Mouse (Mus musculus) mature B cell (primary cell): ENCODE measurements around the gene Hoxa3.

Source experiments
- in situ Hi-C: fragments of 300-500 bp; cut with MboI; formaldehyde crosslinking; loops from 2 replicates; pipeline ENCODE4 v1.14.3; 2019

The Hoxa3 gene

DNA sequence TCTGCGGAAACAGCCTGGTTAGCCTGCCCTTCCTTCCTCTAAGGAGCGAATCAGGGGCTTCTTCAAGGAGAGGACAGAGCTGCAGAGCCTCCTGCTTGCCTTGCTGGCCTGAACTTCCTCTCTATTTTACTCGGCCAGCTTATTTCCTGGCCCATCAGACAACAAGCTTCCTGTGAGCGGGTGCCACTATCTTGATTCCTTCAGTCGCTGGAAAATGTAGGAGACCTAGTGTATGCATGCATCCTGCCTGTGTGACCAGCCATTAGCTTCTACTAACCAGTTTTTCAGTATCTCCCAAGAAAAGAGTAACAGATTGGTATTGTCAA is 42.3 kb downstream of the Hoxa3 start:
- in situ Hi-C loops, result no loop called here

DNA sequence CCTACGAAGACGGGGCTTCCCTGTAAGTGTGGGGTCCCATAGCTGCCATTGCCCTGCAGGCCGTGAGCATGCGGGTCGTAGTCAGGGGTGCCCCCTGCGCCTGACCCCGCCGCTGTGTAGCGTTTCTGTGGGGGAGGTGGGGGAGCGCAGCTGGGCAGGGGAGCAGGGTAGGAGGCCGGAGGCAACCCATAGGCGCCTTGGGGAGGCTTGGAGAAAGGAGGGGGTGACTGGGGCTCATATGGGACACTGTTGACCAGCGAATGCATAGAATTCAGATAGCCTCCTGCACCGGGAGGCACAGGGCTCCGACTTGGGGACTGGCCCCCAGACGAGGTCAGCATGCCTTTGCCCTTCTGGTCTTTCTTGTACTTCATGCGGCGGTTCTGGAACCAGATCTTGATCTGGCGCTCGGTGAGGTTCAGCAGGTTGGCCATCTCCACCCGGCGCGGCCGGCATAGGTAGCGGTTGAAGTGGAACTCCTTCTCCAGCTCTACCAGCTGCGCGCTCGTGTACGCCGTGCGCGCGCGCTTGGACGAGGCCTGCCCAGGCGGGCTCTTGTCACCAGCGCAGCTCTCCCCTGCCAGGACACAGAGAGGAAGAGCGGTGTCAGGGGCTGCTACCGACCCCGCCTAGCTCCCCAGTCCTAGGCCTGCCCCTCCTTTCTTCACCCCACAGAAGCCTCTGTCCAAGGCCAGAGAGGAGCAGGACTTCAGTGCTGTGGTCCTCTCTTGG is 42.8 kb downstream of the Hoxa3 start:
- in situ Hi-C loops, result no loop called here

DNA sequence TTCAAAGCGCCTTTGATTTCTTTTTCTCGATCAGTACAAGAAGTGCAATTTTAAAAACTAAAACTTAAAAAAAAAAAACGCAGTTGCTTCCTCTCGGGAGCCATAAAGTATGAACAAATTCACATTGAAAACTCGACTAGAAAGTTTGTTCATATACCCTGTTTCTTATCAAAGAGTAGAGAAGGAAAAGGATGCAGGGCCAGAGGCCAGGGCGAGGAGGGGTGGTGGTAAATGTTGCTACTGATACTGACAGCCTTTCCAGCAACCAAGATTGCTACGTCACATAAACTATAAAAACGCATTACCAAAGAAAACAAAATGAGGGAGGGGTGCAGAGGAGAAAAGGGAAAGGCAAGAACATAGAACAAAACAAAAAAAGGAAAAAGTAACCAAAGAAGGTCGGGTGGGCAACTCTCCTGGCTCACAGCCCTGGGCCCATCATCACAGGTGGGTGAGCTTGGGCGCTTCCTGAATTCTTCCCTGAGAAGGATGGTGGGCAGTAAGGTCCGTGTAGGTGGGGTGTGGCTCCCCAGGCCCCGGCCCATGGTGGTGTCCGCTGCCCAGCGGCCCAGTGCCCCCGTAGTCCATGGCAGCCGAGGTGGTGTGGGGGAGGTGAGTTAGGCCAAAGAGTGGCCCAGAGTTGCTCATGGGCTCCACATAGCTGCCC is 43.5 kb downstream of the Hoxa3 start:
- in situ Hi-C loops, result no loop called here

DNA sequence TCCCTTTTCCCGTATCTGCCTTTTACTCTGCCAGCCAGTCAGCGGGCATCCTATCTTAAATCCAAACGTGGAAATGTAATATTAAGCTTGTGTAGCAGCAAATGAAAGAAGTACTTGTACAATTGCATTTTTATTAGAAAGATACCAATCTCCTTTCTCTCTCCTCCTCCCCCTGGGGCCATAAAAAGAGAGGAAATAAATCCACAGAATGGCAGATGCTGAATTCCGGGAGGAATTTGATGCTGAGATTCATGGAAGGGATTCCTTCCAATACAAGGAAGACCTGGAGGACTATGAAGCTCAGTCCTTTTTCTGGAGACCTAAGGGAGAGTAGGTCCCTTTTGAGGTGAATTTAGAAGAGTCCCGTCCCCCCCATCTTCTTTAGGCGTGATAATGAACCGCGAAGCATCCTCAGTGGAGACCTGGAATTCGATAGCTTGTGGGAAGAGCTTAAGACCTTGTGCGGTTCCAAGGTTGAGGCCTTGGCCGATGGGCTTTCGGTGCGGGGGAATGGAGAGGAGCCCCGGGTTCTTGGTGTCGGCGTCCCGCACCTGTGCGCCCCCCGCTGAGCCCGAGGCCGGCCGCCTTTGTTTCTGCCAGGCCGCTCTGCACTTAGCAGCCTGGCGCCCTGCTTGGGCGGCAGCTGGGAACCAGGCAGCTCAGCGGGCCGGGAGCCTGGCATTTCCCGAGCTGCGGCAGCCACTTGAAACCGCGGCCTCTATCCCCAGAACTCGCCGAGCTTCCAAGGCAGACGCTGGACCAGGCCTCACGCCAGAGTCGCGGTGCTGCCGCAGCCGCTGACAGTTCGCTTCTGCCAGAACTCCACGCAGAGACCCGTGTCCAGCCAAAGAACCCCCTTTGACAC is 44.7 kb downstream of the Hoxa3 start:
- in situ Hi-C loops, result no loop called here

DNA sequence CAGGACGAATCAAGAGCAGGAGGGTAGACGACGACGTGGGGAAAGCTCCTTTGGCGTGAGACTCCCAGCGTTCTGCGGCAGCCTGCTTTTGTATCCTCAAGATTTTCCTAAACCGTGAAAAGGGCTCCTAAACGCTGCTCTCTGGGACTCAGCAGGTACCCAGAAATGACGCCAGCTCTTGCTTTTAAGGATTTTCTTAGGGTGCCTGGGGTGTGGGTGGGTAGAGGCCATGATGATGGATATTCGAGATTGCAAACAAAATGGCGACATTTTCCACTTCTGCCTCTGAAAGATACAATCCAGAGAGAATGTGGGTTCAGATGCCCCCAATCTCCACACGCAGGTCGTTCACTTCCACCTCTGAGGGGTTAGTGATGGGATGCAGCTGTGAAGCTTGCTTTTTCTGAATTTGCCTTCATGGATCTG is 45.4 kb downstream of the Hoxa3 start:
- in situ Hi-C loops, result no loop called here

DNA sequence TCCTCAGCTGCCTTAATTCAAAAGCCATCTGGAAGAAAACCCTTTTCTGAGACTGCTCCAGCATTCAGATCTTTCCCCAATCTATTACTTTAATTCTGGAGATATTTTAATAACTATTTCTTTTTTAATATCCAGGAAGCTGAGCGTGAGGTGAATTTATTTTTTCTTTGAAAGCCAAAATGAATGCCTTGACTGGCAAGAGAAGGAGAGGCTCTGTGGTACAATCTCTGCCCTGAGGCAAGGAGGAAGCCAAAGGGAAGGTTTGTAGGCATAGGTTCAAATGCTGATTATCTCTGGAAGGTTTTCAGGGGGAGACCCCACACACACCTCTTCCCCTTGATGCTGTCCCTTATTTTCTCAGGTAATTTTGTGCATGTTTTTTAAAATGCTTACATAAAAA is 46.0 kb downstream of the Hoxa3 start:
- in situ Hi-C loops, result no loop called here

DNA sequence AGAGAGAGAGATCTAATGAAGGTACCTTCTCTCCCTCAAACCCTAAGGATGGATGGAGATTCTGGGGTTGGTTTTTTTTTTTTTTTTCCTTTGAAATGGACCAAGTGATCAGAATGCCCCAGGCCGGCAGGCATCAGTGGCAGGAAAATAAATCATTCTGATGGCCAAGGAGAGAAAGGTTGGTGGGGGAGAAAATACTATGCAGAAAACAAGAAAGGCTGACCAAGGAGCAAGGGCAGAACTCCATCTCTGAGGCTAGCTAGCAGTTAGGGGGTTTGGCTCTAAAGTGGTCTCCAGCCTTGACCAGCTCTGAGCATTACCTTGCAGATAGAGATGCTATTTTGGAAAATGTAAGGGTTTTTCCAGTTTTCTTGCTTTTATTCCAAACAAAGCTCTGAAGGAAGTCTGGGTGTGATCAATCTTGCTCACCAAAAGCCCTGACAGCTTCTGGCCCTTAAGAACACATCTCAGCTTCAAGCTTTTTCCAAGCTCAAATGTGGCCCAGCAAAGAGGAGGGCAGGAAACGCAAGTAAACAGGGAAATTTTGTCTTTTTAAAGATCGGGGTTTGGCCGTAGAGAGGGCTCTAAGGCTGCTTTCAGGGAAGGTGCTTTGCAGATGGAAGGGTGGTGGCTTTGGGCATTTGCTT is 46.6 kb downstream of the Hoxa3 start:
- in situ Hi-C loops, result no loop called here

DNA sequence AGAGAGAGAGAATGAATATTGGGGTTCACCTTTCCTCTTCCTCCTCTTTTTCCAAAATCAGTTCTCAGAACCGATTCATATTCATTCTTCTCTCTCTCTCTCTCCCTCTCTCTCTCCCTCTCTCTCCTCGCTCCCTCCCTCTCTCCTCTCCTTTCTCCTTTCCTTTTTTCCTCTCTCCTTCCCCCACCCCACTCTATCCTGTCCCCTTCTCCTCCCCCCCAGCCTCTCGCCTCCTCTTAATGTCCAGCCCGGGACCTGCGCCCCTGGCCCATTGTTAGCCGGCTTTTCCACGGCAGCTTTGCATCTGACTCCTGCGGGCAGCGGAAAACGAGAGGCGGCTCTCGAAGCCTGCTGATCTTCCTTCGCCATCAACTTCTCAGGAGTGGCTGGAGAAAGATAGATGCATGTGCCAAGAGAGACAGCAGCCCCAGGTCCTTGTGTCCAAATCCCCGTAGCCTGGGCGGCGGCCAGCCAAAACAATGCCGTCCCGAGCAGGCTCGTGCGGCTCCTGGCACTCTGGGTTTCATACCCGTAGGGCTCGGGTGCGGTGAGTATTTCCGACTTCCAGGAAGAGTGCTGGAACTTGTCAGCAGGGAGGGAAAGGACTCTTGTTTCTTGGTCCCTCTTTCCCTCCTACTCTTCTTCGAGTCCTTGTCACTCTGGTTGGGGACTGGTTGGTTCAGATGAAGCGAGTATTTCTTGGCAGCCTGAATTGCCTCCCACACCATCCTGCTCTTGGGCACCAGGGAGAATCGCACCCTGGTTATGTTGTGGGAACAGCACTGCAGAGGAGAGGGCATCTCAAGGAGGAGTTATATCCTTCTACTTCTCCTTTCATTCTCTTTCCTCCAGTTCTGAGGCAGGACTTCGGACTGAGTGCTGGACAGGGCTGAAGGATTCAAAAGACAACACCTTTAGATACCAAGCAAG is 47.4 kb downstream of the Hoxa3 start:
- in situ Hi-C loops, result no loop called here

DNA sequence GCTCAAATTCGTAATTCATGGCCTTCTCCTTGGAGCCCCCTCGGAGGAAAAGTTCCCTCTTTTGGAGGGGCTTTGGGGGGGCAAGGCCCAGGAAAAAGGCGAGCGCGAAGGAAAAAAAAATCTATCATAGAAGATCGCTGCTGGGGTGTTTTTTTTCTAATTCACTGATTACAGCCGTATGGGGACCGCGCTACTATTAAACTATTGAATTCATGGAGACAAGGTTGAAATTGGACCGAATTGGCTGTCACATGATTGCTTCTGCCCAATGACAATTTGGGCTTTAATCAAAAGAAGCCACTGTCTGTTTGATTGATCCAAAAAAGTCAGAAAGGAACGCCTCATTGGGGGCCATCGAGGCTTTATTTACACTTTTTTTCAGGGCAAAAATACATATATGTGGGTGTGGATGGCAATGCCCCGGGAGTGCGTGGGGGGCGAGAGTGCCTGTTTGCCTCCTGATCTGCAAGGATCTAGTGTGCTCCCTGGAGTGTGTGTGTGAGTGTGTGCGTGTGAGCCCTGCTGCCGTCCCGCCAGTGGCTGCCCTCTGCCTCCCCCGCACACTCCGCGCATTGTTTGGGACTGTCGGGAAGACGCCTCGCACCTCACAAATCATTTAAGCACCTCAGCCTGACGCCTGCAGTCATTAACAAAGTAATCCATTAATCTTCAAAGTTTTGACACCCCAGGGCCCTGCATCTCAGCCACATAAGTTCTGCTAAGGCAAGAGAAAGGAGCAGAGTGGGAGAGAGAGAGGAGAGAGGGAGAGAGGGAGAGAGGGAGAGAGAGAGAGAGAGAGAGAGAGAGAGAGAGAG is 48.3 kb downstream of the Hoxa3 start, which contains the start of gene Hoxa2:
Hoxa2 (minus strand) TSS at position 206 of the 815 bp plus-strand sequence.
- in situ Hi-C loops, result no loop called here

DNA sequence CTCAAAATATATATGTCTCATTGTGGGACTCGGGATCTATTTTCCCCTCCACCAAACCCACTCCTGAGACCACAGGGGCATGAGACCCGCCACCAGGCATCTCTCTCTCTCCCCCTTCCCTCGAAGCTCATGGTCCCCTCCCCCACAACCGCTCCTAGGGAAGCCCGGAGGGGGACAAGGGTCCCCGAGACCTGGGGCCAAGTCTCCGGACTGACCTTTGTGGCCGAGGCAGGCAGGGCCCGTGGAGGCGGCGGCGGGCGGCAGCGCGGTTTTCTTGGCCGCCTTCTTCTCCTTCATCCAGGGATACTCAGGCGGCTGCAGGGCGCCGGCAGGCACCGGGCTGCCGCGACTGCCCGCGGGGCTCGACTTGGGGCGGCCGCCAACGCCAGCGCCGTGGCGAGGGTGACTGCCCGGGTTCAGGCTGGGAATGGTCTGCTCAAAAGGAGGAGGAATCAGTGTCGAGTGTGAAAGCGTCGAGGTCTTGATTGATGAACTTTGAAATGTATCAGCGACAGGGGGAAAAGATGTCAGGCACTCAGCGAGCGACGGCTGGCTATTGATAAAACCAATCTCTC is 49.0 kb downstream of the Hoxa3 start:
- in situ Hi-C loops, result no loop called here

DNA sequence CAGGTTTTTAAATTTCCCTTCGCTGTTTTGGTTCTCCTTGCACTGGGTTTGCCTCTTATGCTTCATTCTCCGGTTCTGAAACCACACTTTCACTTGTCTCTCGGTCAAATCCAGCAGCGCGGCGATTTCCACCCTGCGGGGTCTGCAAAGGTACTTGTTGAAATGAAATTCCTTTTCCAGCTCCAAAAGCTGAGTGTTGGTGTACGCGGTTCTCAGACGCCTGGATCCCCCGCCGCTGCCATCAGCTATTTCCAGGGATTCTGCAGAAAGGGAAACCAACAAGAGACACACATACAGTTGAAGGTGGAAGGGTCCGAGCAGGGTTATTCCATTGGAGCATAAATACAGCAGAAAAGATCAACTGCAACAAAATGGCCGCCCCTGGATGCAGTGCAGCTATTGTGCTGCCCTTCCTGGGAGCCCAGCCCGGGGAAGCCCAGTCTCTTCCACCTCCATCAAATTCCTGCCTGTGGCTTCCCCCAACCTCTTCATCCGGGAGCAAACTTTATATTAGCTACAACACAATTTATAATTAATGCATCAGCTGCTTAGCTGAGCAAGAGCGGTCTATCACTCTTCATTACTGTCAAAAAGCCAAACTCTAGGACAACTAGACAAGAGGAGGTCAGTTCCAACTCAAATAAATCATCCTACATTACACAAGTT is 49.6 kb downstream of the Hoxa3 start:
- in situ Hi-C loops, result no loop called here

DNA sequence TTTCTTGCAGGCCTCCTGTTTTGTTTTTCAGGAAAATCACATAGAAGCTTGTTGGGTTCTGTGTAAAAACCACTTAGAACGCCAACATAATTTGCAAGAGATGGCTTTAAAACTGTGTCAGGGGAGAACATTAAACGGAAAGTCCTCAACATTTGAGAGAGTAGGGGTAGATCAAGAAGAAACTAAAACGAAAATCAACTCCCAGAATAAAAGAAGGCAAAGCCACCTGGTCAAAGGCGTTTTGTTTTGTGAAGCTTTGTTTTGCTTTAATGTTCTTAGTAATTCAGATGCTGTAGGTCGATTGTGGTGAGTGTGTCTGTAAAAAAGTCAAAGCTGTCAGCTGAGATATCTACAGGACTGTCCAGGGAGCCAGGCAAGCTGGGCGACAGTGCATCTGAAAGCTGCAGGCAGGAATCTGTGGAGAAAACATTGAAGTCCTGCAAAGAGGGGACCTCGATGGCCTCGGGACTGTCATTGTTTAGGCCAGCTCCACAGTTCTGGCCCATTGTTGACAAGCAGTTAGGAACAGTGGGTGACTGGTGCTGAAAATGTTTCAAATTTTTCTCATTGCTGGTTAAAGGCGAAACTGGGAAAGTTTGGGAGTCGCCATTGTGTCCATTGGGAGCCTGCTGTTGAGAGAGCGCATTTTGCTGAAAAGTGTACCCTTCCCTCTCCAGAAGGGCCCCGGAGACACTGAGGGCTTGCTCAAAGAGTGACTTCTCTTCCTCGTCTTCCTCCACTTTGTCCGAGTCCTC is 50.3 kb downstream of the Hoxa3 start:
- in situ Hi-C loops, result no loop called here

DNA sequence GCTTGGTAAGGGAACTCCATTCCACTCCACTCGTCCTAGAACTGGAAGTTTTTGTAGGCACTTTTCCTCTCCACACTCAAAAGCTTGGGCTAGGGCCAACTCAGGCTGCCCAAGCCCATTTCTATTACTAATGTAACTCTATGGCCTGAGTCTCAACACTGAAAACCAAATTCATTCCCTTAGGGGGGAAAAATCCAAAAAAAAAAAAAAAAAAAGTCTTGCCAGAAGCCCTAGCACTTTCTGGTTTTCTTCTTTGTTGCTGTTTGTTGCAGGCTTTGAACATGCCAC is 51.1 kb downstream of the Hoxa3 start:
- in situ Hi-C loops, result no loop called here

DNA sequence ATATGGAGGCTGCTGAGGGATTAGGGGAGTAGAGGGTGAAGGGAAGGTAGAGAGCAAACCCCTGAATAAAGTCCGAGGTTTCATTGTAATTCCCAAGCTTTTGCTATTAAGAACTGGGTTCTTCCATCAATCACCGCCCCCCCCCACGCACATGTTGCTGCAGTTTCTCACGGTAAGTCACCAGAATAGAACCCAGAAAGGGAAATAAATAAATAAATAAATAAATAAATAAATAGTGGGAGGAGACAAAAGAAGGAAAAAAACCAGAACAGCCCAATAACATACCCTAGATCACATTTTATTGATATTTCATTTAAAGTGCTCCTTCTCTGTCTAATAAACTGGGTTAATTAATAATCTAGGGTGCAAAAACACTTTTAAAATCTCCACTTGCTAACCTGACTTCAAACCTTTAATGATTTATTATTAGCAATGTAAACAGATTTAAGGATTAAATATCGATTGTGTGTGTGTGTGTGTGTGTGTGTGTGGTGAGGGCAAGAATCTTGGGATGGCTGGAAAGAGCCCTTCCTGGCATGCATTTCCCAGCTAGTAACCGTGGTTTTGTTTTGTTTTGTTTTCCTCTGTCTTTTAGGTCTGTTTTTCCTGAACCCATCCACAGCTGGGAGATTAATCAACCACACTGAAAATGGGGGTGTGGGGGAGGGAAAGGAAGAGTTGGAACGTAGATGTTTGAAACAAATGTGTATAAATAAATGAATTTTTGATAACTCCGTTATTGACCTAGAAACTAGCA is 51.6 kb downstream of the Hoxa3 start:
- in situ Hi-C loops, result no loop called here

DNA sequence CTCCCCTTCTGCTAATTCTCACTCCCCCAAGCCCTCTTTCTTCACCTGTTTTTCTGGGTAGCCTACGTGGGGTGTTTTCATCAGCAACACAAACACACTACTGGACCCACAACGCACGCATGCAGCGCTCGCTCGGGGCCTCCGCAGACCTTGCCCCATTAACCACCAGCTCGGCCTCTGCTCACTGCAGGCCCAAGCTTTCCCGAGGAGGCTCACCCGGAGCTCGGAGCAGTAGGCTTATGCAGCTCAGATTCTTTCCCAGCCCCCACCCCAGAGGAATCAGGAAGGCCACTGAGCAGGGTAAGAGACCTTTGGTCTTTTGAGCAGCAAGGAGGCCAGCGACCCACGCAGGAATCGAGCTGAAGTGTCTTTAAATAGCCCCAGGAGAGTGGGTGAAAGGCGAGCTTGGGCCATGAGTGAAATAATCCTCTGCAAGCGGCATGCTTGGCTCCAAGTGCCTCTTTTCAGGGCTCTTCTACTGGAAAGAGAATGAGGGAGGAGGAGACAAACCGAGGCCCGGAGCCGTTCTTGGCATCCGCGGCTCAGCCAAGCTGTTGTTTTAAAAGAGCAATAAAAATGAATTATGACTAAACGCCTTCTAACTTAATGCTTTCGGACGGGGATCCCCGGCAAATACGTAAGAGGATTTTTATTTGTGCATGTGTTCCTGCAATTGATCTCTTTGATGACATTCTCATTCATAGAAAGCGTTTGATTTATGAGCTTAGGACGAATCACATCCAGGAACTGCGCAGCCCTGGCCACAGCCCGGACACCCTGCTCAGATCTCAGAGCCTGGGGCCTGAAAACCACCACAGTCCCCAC is 52.4 kb downstream of the Hoxa3 start:
- in situ Hi-C loops, result no loop called here

DNA sequence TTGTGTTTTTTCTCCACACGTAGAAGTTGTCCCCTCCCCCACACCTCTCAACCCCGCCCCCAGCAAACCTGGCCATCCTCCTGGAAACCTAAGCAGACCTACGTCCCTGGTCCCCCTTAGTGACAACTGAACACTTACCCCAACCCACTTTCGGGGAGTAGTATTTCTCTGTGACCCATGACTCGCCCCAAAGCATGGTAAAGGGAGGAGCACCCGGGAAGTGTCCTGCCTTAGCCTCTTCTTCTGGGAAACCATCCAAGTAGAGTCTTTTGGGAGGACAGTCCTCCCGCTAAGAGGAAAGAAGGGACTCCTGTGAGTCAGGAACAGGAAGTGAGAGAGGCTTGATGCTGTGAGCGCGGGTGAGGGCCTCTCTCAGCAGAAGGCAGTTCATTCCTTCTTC is 53.2 kb downstream of the Hoxa3 start:
- in situ Hi-C loops, result no loop called here

DNA sequence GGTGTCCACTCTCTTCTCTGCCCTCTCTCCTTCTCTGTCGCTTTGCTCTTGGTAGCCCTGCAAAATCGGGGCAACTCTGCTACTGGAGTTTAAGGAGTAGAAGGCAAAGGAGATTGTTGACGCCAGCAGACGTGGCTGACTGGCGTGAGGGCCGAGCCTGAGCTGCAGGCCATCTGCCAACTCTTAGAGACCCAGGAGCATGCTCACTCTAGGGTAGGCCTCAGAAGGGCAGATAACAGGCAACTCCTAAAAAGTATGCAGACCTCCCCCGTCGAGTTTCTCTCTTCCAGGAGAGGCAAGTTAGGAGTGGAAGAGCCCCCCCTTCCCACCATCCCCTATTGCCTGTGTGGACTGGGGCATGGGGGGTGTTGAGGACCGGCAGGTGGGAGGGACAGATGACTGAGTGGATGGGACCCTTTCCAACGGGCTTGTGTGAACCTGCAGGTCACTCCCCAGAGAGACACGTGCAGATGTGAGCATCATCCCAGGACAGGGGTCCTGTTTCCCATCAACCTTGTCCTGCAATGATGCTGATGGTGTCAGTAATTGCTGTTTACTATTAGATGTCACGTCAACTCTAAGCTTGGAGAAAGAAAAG is 53.9 kb downstream of the Hoxa3 start:
- in situ Hi-C loops, result no loop called here
